ENCODE assay signal across 11 mouse cellular contexts in the genomic region with DNA sequence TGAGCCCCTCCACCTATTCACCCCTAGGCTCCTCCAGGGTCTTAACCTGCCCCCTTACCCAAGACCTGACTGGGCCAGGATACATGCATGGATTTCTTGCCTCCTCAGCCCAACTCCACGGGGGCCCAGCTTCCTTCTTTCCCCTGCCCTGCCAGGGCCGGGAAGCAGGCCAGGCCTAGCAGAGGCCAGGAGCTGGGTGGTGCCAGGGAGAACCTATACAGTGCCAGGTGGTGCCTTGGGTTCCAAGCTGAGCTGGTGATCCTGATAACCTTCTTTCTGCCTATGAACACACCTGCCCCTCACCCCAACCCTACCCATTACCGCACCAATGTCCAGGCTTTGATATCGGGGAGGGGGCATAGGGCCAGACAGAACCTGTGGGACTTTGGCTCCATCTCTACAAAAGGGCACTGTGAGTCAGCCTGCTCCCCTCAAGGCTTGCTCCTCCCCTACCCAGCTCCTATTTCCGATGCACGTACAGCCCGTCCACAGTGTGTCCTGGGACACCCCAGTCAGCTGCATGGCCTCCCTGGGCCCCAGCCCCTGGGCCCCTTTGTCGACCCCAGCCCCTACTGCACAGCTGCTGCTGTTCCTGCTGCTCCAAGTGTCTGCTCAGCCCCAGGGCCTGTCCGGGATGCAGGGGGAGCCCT. TPM values are rescaled to one million over a fixed set of nuclear protein-coding genes. Genes with fewer than 3 reads are reported as not detected.
DNase-seq lines count a peak whose midpoint lies in the region; ATAC-seq and TF ChIP-seq lines count a peak whose summit lies in the region.
"Had no signal": no experiment of that assay in that cellular context is flagged by ENCODE, and none has a peak within 500 bp of the region (broad histone marks: within the 10 kb centered on the region; RNA-seq: fewer than 3 reads in every experiment).

A gene (plus strand): TSS at position 431 of the 650 bp plus-strand sequence.

- H3K4me1 ChIP-seq in hindbrain, embryonic 10.5 days (replicated peaks): peaks cover 28% of the 10 kb centered on the region
- H3K4me1 ChIP-seq in hindbrain, embryonic 11.5 days (replicated peaks; ENCODE audit: control insufficient read depth, insufficient read depth, low read length): 0 out of 2 replicates have a peak, but pooled peaks cover 4% of the 10 kb centered on the region
- H3K4me1 ChIP-seq in bone marrow, adult 2 months (ENCODE audit: control insufficient read depth, insufficient read depth, low read length): no peaks in the 10 kb centered on the region; the same call in 1 of the 2 replicates
- H3K4me1 ChIP-seq in embryonic facial prominence, embryonic 13.5 days: peaks cover 30% of the 10 kb centered on the region
- H3K4me1 ChIP-seq in limb, embryonic 12.5 days (replicated peaks): peaks cover 22% of the 10 kb centered on the region

- DNase-seq in hindbrain, embryonic 10.5 days (ENCODE audit: low spot score): no peak
- no peak for DNase-seq in hindbrain, embryonic 11.5 days (ENCODE audit: low spot score)
- no peak for DNase-seq in layer of hippocampus, adult 11-12 months (ENCODE audit: low spot score)
- DNase-seq in frontal cortex, adult 2 months (ENCODE audit: extremely low spot score in 1 of 2, low spot score in 1 of 2): no peak

- H3K4me3 ChIP-seq in hindbrain, embryonic 10.5 days: 0 out of 2 replicates have a peak within 1 kb of the TSS, but pooled peaks have one; percentile 53
- no peak within 1 kb of the TSS for H3K4me3 ChIP-seq in hindbrain, embryonic 11.5 days (ENCODE audit: low read depth, low read length)
- H3K4me3 ChIP-seq in bone marrow, adult 2 months (replicated peaks; ENCODE audit: control insufficient read depth, low read depth, low read length): peak within 1 kb of the TSS; percentile 74
- peak within 1 kb of the TSS; percentile 49 for H3K4me3 ChIP-seq in embryonic facial prominence, embryonic 13.5 days
- peak within 1 kb of the TSS; percentile 48 for H3K4me3 ChIP-seq in limb, embryonic 12.5 days (replicated peaks)

- H3K9me3 ChIP-seq in hindbrain, embryonic 10.5 days: no peaks in the 10 kb centered on the region
- no peaks in the 10 kb centered on the region for H3K9me3 ChIP-seq in hindbrain, embryonic 11.5 days (ENCODE audit: control insufficient read depth, low read length)
- H3K9me3 ChIP-seq in embryonic facial prominence, embryonic 13.5 days: no peaks in the 10 kb centered on the region
- H3K9me3 ChIP-seq in limb, embryonic 12.5 days: no peaks in the 10 kb centered on the region
- H3K9me3 ChIP-seq: G1E had no signal

- H3K27me3 ChIP-seq in hindbrain, embryonic 10.5 days (ENCODE audit: insufficient read depth, poor library complexity, severe bottlenecking): peaks cover 59% of the 10 kb centered on the region
- peaks cover 4% of the 10 kb centered on the region; the same call in 1 of the 2 replicates for H3K27me3 ChIP-seq in hindbrain, embryonic 11.5 days (ENCODE audit: control insufficient read depth, insufficient read depth, low read length)
- H3K27me3 ChIP-seq in embryonic facial prominence, embryonic 13.5 days: peaks cover 24% of the 10 kb centered on the region
- H3K27me3 ChIP-seq in limb, embryonic 12.5 days: peaks cover 17% of the 10 kb centered on the region

- no peak within 1 kb of the TSS for H3K27ac ChIP-seq in hindbrain, embryonic 10.5 days
- no peak within 1 kb of the TSS for H3K27ac ChIP-seq in hindbrain, embryonic 11.5 days (ENCODE audit: low read depth, low read length)
- no peak within 1 kb of the TSS for H3K27ac ChIP-seq in bone marrow, adult 2 months (ENCODE audit: control insufficient read depth, insufficient read depth, low read depth, low read length, poor library complexity)
- no peak within 1 kb of the TSS for H3K27ac ChIP-seq in embryonic facial prominence, embryonic 13.5 days
- no peak within 1 kb of the TSS for H3K27ac ChIP-seq in limb, embryonic 12.5 days

- ATAC-seq in hindbrain, embryonic 11.5 days (ENCODE audit: low FRiP score): no peak
- ATAC-seq in embryonic facial prominence, embryonic 13.5 days (ENCODE audit: insufficient number of reproducible peaks, insufficient read depth, low FRiP score, low TSS enrichment, low read depth): no peak
- ATAC-seq in limb, embryonic 12.5 days (ENCODE audit: insufficient number of reproducible peaks, insufficient read depth, low FRiP score, low TSS enrichment, low read depth): no peak
- no peak for ATAC-seq in CD4-positive, CD25-positive, alpha-beta regulatory T cell, adult 4 months

- no peak within 1 kb of the TSS for H3K4me2 ChIP-seq in hindbrain, embryonic 11.5 days (replicated peaks; ENCODE audit: low read depth, low read length)
- peak within 1 kb of the TSS; percentile 76 for H3K4me2 ChIP-seq in embryonic facial prominence, embryonic 13.5 days
- peak within 1 kb of the TSS; percentile 80 for H3K4me2 ChIP-seq in limb, embryonic 12.5 days

- no peaks in the 10 kb centered on the region for H3K36me3 ChIP-seq in hindbrain, embryonic 10.5 days
- H3K36me3 ChIP-seq in hindbrain, embryonic 11.5 days (ENCODE audit: control insufficient read depth, insufficient read depth, low read length): no peaks in the 10 kb centered on the region
- H3K36me3 ChIP-seq in embryonic facial prominence, embryonic 13.5 days: no peaks in the 10 kb centered on the region
- no peaks in the 10 kb centered on the region for H3K36me3 ChIP-seq in limb, embryonic 12.5 days
- H3K36me3 ChIP-seq: G1E had no signal

- WGBS in hindbrain, embryonic 10.5 days: 50% methylated on average over 9 of the region's 9 CpGs
- 60% methylated on average over 9 of the region's 9 CpGs for WGBS in hindbrain, embryonic 11.5 days
- WGBS in bone marrow, adult 2 months: 70% methylated on average over 9 of the region's 9 CpGs
- WGBS in embryonic facial prominence, embryonic 13.5 days: 33% methylated on average over 9 of the region's 9 CpGs
- WGBS in limb, embryonic 12.5 days: 46% methylated on average over 9 of the region's 9 CpGs

- TF ChIP-seq POLR2A in bone marrow, adult 2 months (IDR thresholded peaks at IDR 0.05; ENCODE audit: borderline replicate concordance, control insufficient read depth, low read depth, low read length): no peak

- no peak within 1 kb of the TSS for H3K9ac ChIP-seq in hindbrain, embryonic 11.5 days (ENCODE audit: low read depth, low read length)
- peak within 1 kb of the TSS; percentile 75; the same call in 1 of the 2 replicates for H3K9ac ChIP-seq in embryonic facial prominence, embryonic 13.5 days
- 0 out of 2 replicates have a peak within 1 kb of the TSS, but pooled peaks have one; percentile 59 for H3K9ac ChIP-seq in limb, embryonic 12.5 days (replicated peaks)

- no peak for TF ChIP-seq CTCF in bone marrow, adult 2 months (IDR thresholded peaks at IDR 0.05; ENCODE audit: control insufficient read depth, insufficient read depth, low read length)

RNA-seq across cellular contexts. Expression of the gene that starts here (rescaled TPM):
- 0.76 and 0.93 TPM in 2 replicates for polyA plus RNA-seq in hindbrain, embryonic 10.5 days (2016; fragmentation: Nextera tagmentation; extraction: Ambion mirVana)
- 0.64 and 0.79 TPM in 2 replicates for polyA plus RNA-seq in hindbrain, embryonic 11.5 days (2014; fragmentation: Nextera tagmentation; extraction: Ambion mirVana)
- 1.5 TPM in 1 of 2 replicates, not detected in the other for polyA plus RNA-seq in bone marrow, adult 2 months (2011; ENCODE audit: insufficient read depth, insufficient read length, low replicate concordance, missing spikeins)
- polyA plus RNA-seq in embryonic facial prominence, embryonic 13.5 days (2015; fragmentation: Nextera tagmentation; extraction: Ambion mirVana): 0.81 and 1.5 TPM in 2 replicates
- polyA plus RNA-seq in limb, embryonic 12.5 days (2016; fragmentation: Nextera tagmentation; extraction: Ambion mirVana): 1.1 and 1.3 TPM in 2 replicates
- 0.11 and 0.14 TPM in 2 replicates for polyA plus RNA-seq in frontal cortex, adult 2 months (2012; rRNA removed)
- 1 to 10 TPM in 1 of 2 experiments, under 1 TPM in 1; 0.32 to 1.5 TPM for polyA plus RNA-seq in CD4-positive, CD25-positive, alpha-beta regulatory T cell, adult 4 months (2017; shearing (Covaris generic))
- polyA plus RNA-seq: erythroblast, embryonic 14.5 days; G1E; neural tube, embryonic 14.5 days had no signal
